Mouse (Mus musculus) limb, embryonic 11.5 days (tissue): ENCODE results near the gene Sipa1l3. TPM values are rescaled to one million over a fixed set of nuclear protein-coding genes. Genes with fewer than 3 reads are reported as not detected.

ENCODE experiments used
- ATAC-seq: fragments of 200-750 bp; cut with Nextera tagmentation; 2 replicates; pipeline ENCODE4 v1.8.0; 2017; ENCODE audit warnings: low read depth; ENCODE audit not compliant: insufficient number of reproducible peaks, low FRiP score, low TSS enrichment
- DNase-seq: peaks from one replicate; pipeline ENCODE4 v3.0.0-alpha.2; 2015; ENCODE audit warnings: low spot score
- H3K27ac ChIP-seq: fragments of 300-500 bp; sonication (generic); replicated peaks from 2 replicates; pipeline ENCODE4 v1.5.1; 2014; ENCODE audit warnings: low read depth, mild to moderate bottlenecking, low read length
- H3K27me3 ChIP-seq: fragments of 300-500 bp; sonication (generic); 2 replicates; pipeline ENCODE4 v1.6.1; 2014; ENCODE audit warnings: mild to moderate bottlenecking, low read length, mixed read lengths; ENCODE audit not compliant: control insufficient read depth, insufficient read depth
- H3K36me3 ChIP-seq: fragments of 300-500 bp; sonication (generic); 2 replicates; pipeline ENCODE4 v1.6.1; 2014; ENCODE audit warnings: mild to moderate bottlenecking, low read length, moderate library complexity, mixed read lengths; ENCODE audit not compliant: control insufficient read depth, insufficient read depth
- H3K4me1 ChIP-seq: fragments of 300-500 bp; sonication (generic); 2 replicates; pipeline ENCODE4 v1.6.1; 2014; ENCODE audit warnings: low read length, mixed read lengths; ENCODE audit not compliant: control insufficient read depth, insufficient read depth
- H3K4me2 ChIP-seq: fragments of 300-500 bp; sonication (generic); 2 replicates; pipeline ENCODE4 v1.6.1; 2014; ENCODE audit warnings: low read depth, mild to moderate bottlenecking, moderate library complexity; ENCODE audit not compliant: severe bottlenecking
- H3K4me3 ChIP-seq: fragments of 300-500 bp; sonication (generic); 2 replicates; pipeline ENCODE4 v1.5.1; 2014; ENCODE audit warnings: low read depth, low read length
- H3K9ac ChIP-seq: fragments of 300-500 bp; sonication (generic); 2 replicates; pipeline ENCODE4 v1.6.1; 2014; ENCODE audit warnings: mild to moderate bottlenecking, low read length
- H3K9me3 ChIP-seq: fragments of 300-500 bp; sonication (generic); 2 replicates; pipeline ENCODE4 v1.6.1; 2016; ENCODE audit warnings: low read length; ENCODE audit not compliant: control insufficient read depth
- WGBS: fragments of 180-500 bp; shearing (Covaris S2); extraction: QIAGEN DNeasy Blood & Tissue Kit; methylation state at CpG from one replicate; pipeline ENCODE4 v1.1.7; 2014; 5-methylcytosine and 5-hydroxymethylcytosine counted together
- polyA plus RNA-seq: library from polyadenylated mRNA; unstranded; fragments of >200 nt; fragmentation: Nextera tagmentation; extraction: Ambion mirVana; gene quantifications from 2 replicates; pipeline ENCODE4 v1.2.1, GENCODE M21; 2014

The Sipa1l3 gene
- polyA plus RNA-seq, 1 experiment from 2014 or later: 12.1 TPM

- 20% methylated on average over 6 of the region's 6 CpGs for WGBS
- Histone ChIP-seq H3K27ac (no peak overlapping the region), H3K4me3 (no peak overlapping the region), H3K36me3 (no peaks in the 10 kb centered on the region), H3K27me3 (no peaks in the 10 kb centered on the region), H3K4me2 (no peak overlapping the region), H3K4me1 (peaks cover 25% of the 10 kb centered on the region), H3K9ac (no peak overlapping the region), H3K9me3 (no peaks in the 10 kb centered on the region)
- no peak for DNase-seq
- no peak for ATAC-seq
These were observed 14.8 kb downstream of the Sipa1l3 start for GRCm38 (mm10) chr7:29503616-29504015.

- 93% methylated on average over 9 of the region's 9 CpGs for WGBS
- Histone ChIP-seq H3K4me1 (peaks cover 29% of the 10 kb centered on the region), H3K4me3 (no peak overlapping the region), H3K36me3 (no peaks in the 10 kb centered on the region), H3K27me3 (no peaks in the 10 kb centered on the region), H3K9me3 (no peaks in the 10 kb centered on the region), H3K27ac (no peak overlapping the region), H3K9ac (no peak overlapping the region), H3K4me2 (no peak overlapping the region)
- ATAC-seq (no peak), DNase-seq (no peak)
These were observed 17.2 kb downstream of the Sipa1l3 start for GRCm38 (mm10) chr7:29501214-29501613.

- no peaks in the 10 kb centered on the region for H3K27me3 ChIP-seq
- no peak for ATAC-seq
- H3K4me3 ChIP-seq: no peak overlapping the region
- no peak overlapping the region for H3K9ac ChIP-seq
- H3K4me2 ChIP-seq: no peak overlapping the region
- no peaks in the 10 kb centered on the region; the same call in 1 of the 2 replicates for H3K9me3 ChIP-seq
- DNase-seq: no peak
- no peak overlapping the region for H3K27ac ChIP-seq
- H3K4me1 ChIP-seq: peaks cover 11% of the 10 kb centered on the region
- H3K36me3 ChIP-seq: no peaks in the 10 kb centered on the region
- 90% methylated on average over 6 of the region's 6 CpGs for WGBS
These were observed 19.4 kb downstream of the Sipa1l3 start for GRCm38 (mm10) chr7:29499071-29499470.

- 0 out of 2 replicates have a peak, but pooled peaks cover 5% of the 10 kb centered on the region for H3K4me1 ChIP-seq
- WGBS: 88% methylated on average over 10 of the region's 10 CpGs
- no peaks in the 10 kb centered on the region for H3K27me3 ChIP-seq
- DNase-seq (no peak), ATAC-seq (no peak)
- no peak overlapping the region for H3K27ac ChIP-seq
- H3K4me3 ChIP-seq: no peak overlapping the region
- H3K9me3 ChIP-seq: no peaks in the 10 kb centered on the region; the same call in 1 of the 2 replicates
- H3K9ac ChIP-seq: no peak overlapping the region
- H3K36me3 ChIP-seq: no peaks in the 10 kb centered on the region
- H3K4me2 ChIP-seq: no peak overlapping the region
These were observed 21.4 kb downstream of the Sipa1l3 start for GRCm38 (mm10) chr7:29496953-29497590.

GRCm38 (mm10) chr7:29496332-29496731 is 22.1 kb downstream of the Sipa1l3 start:
- no peak overlapping the region for H3K27ac ChIP-seq
- no peak for ATAC-seq

GRCm38 (mm10) chr7:29495880-29496279 is 22.6 kb downstream of the Sipa1l3 start:
- Histone ChIP-seq H3K27ac (no peak overlapping the region), H3K4me2 (no peak overlapping the region), H3K9me3 (no peaks in the 10 kb centered on the region; the same call in 1 of the 2 replicates), H3K36me3 (no peaks in the 10 kb centered on the region), H3K27me3 (no peaks in the 10 kb centered on the region), H3K4me1 (0 out of 2 replicates have a peak, but pooled peaks cover 5% of the 10 kb centered on the region), H3K9ac (no peak overlapping the region), H3K4me3 (no peak overlapping the region)
- ATAC-seq (no peak), DNase-seq (no peak)
- WGBS: 88% methylated on average over 4 of the region's 4 CpGs

More at GRCm38 (mm10) chr7:29496332-29496731, 22.1 kb downstream of the Sipa1l3 start:
- Histone ChIP-seq H3K36me3 (no peaks in the 10 kb centered on the region), H3K27me3 (no peaks in the 10 kb centered on the region), H3K4me2 (no peak overlapping the region), H3K9me3 (no peaks in the 10 kb centered on the region; the same call in 1 of the 2 replicates), H3K4me3 (no peak overlapping the region), H3K4me1 (0 out of 2 replicates have a peak, but pooled peaks cover 5% of the 10 kb centered on the region), H3K9ac (no peak overlapping the region)
- DNase-seq: no peak
- 80% methylated on average over 4 of the region's 4 CpGs for WGBS

GRCm38 (mm10) chr7:29494854-29495253 is 23.6 kb downstream of the Sipa1l3 start:
- Histone ChIP-seq H3K9me3 (no peaks in the 10 kb centered on the region; the same call in 1 of the 2 replicates), H3K4me3 (no peak overlapping the region), H3K36me3 (no peaks in the 10 kb centered on the region), H3K9ac (no peak overlapping the region), H3K27ac (no peak overlapping the region), H3K4me2 (no peak overlapping the region), H3K4me1 (peaks cover 7% of the 10 kb centered on the region), H3K27me3 (no peaks in the 10 kb centered on the region)
- DNase-seq: no peak
- no peak for ATAC-seq
- WGBS: 89% methylated on average over 11 of the region's 11 CpGs

GRCm38 (mm10) chr7:29494015-29494414 is 24.4 kb downstream of the Sipa1l3 start:
- ATAC-seq (no peak), DNase-seq (no peak)
- 95% methylated on average over 5 of the region's 5 CpGs for WGBS
- Histone ChIP-seq H3K9ac (no peak overlapping the region), H3K4me1 (peaks cover 14% of the 10 kb centered on the region), H3K4me3 (no peak overlapping the region), H3K27me3 (no peaks in the 10 kb centered on the region), H3K9me3 (no peaks in the 10 kb centered on the region; the same call in 1 of the 2 replicates), H3K27ac (no peak overlapping the region), H3K36me3 (no peaks in the 10 kb centered on the region), H3K4me2 (no peak overlapping the region)
